Mouse (Mus musculus) neural tube, embryonic 14.5 days (tissue): Measurements from ENCODE around the gene Znrf2. TPM values are rescaled to one million over a fixed set of nuclear protein-coding genes. Genes with fewer than 3 reads are reported as not detected.
"Not testable (repeated sequence)": the region's sequence is repeated elsewhere in the genome, so short reads cannot be mapped to it uniquely, and the experiment has no call there.

ENCODE experiments used
- ATAC-seq: fragments of 200-750 bp; cut with Nextera tagmentation; 2 replicates; pipeline ENCODE4 v1.8.0; 2017; ENCODE audit warnings: low read depth, mild to moderate bottlenecking, moderate TSS enrichment, moderate library complexity
- H3K27ac ChIP-seq: fragments of 300-500 bp; sonication (generic); 2 replicates; pipeline ENCODE4 v1.5.1; 2014; ENCODE audit warnings: low read depth, mild to moderate bottlenecking, control low read depth, low read length, moderate library complexity, mixed read lengths
- H3K27me3 ChIP-seq: fragments of 300-500 bp; sonication (generic); 2 replicates; pipeline ENCODE4 v1.6.1; 2014; ENCODE audit warnings: low read length; ENCODE audit not compliant: control insufficient read depth, insufficient read depth
- H3K36me3 ChIP-seq: fragments of 300-500 bp; sonication (generic); 2 replicates; pipeline ENCODE4 v1.6.1; 2014; ENCODE audit warnings: low read length, mixed read lengths; ENCODE audit not compliant: control insufficient read depth, insufficient read depth
- H3K4me1 ChIP-seq: fragments of 300-500 bp; sonication (generic); 2 replicates; pipeline ENCODE4 v1.6.1; 2014; ENCODE audit warnings: low read length; ENCODE audit not compliant: control insufficient read depth, insufficient read depth
- H3K4me2 ChIP-seq: fragments of 300-500 bp; sonication (generic); 2 replicates; pipeline ENCODE4 v1.6.1; 2014; ENCODE audit warnings: mild to moderate bottlenecking, low read depth, low read length, control low read depth
- H3K4me3 ChIP-seq: fragments of 300-500 bp; sonication (generic); 2 replicates; pipeline ENCODE4 v1.5.1; 2014; ENCODE audit warnings: low read depth, low read length, control low read depth, mixed read lengths
- H3K9ac ChIP-seq: fragments of 300-500 bp; sonication (generic); replicated peaks from 2 replicates; pipeline ENCODE4 v1.6.1; 2014; ENCODE audit warnings: low read depth, mild to moderate bottlenecking, control low read depth, low read length, mixed read lengths
- H3K9me3 ChIP-seq: fragments of 300-500 bp; sonication (generic); 2 replicates; pipeline ENCODE4 v1.6.1; 2016; ENCODE audit warnings: low read length; ENCODE audit not compliant: control insufficient read depth
- WGBS: fragments of 180-500 bp; shearing (Covaris S2); extraction: QIAGEN DNeasy Blood & Tissue Kit; methylation state at CpG from one replicate; pipeline ENCODE4 v1.1.7; 2014; 5-methylcytosine and 5-hydroxymethylcytosine counted together
- polyA plus RNA-seq: library from polyadenylated mRNA; unstranded; fragments of >200 nt; fragmentation: Nextera tagmentation; extraction: Ambion mirVana; gene quantifications from 2 replicates; pipeline ENCODE4 v1.2.1, GENCODE M21; 2014

Gene Znrf2
- polyA plus RNA-seq, 1 experiment from 2014 or later = 8.0 TPM

- Histone ChIP-seq H3K4me3 (peak overlapping the region; percentile 81; the same call in 1 of the 2 replicates), H3K9ac (no peak overlapping the region; the same call in 1 of the 2 replicates), H3K27me3 (no peaks in the 10 kb centered on the region), H3K9me3 (no peaks in the 10 kb centered on the region), H3K36me3 (no peaks in the 10 kb centered on the region), H3K4me2 (peak overlapping the region; percentile 75; the same call in 1 of the 2 replicates), H3K4me1 (peaks cover 23% of the 10 kb centered on the region; the same call in 1 of the 2 replicates), H3K27ac (no peak overlapping the region)
- ATAC-seq = no peak
- 81% methylated on average over 9 of the region's 9 CpGs for WGBS
Measured at GRCm38 (mm10) chr6:54815428-54816130, 1.1 kb upstream of the Znrf2 start.

DNA sequence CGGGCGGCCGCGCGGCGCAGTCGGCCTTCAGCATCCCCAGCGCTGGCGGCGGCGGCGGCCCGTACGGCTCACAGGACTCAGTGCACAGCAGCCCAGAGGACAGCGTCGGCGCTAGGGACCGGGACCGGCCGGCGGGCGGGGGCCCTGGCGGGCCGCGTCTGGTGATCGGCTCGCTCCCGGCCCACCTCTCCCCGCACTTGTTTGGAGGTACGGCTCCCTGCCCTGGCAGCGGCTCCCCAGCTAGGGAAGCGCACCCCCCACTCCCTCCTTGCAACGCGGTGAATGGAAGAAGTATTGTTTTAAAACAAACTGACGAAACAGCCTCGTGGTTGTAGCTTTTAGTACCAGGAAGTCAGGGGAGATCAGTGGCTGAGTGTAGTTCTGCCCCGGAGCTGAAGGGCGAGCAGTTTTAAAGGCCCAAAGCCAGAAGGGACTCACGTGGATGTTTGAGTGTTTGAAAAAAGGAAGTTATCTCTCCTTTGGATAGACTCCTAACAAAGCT, 601 bp downstream of the Znrf2 start:
- Histone ChIP-seq H3K4me2 (peak overlapping the region; percentile 75), H3K27ac (peak overlapping the region; percentile 94), H3K4me1 (peaks cover 23% of the 10 kb centered on the region; the same call in 1 of the 2 replicates), H3K36me3 (no peaks in the 10 kb centered on the region), H3K9ac (peak overlapping the region; percentile 94), H3K27me3 (no peaks in the 10 kb centered on the region), H3K4me3 (peak overlapping the region; percentile 81), H3K9me3 (no peaks in the 10 kb centered on the region)
- 2% methylated on average over 32 of the region's 39 CpGs for WGBS
- peak; percentile 38 for ATAC-seq

DNA sequence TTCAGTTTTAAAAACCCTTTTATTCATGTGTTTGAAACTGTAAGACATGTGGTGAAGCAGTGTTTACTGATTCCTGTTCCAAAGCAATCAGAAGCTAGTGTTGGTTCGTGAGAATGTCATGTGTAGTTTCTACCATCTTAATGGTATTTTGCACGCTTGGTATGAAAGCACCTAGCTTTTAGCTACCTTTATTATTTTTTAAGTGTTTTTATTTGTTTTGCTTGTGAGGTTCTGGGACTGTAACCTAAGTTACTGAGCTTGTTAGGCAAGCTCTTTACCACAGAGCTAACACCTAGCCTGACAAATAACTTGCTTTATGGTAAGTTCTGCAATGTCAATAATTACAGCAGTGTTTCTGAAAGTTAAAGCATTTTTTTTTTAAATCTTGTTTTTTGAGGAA, 1.7 kb downstream of the Znrf2 start:
- Histone ChIP-seq H3K4me1 (peaks cover 23% of the 10 kb centered on the region; the same call in 1 of the 2 replicates), H3K9me3 (no peaks in the 10 kb centered on the region), H3K9ac (no peak overlapping the region), H3K36me3 (no peaks in the 10 kb centered on the region), H3K27ac (no peak overlapping the region), H3K4me3 (peak overlapping the region; percentile 81; the same call in 1 of the 2 replicates), H3K27me3 (no peaks in the 10 kb centered on the region), H3K4me2 (peak overlapping the region; percentile 75)
- ATAC-seq = no peak
- 46% methylated on average over 2 of the region's 2 CpGs for WGBS

GRCm38 (mm10) chr6:54819272-54819671, 2.6 kb downstream of the Znrf2 start:
- Histone ChIP-seq H3K9me3 (no peaks in the 10 kb centered on the region), H3K27me3 (no peaks in the 10 kb centered on the region), H3K4me3 (no peak overlapping the region), H3K36me3 (no peaks in the 10 kb centered on the region), H3K9ac (no peak overlapping the region), H3K4me1 (peaks cover 23% of the 10 kb centered on the region; the same call in 1 of the 2 replicates), H3K4me2 (no peak overlapping the region), H3K27ac (no peak overlapping the region)
- WGBS = 45% methylated on average over 4 of the region's 4 CpGs
- no peak for ATAC-seq

GRCm38 (mm10) chr6:54819746-54820145, 3.0 kb downstream of the Znrf2 start:
- no peak for ATAC-seq
- Histone ChIP-seq H3K27ac (no peak overlapping the region), H3K4me2 (no peak overlapping the region), H3K27me3 (no peaks in the 10 kb centered on the region), H3K36me3 (no peaks in the 10 kb centered on the region), H3K9ac (no peak overlapping the region), H3K4me3 (no peak overlapping the region), H3K4me1 (peaks cover 23% of the 10 kb centered on the region; the same call in 1 of the 2 replicates), H3K9me3 (no peaks in the 10 kb centered on the region)
- WGBS = 72% methylated on average over 3 of the region's 3 CpGs

- Histone ChIP-seq H3K27ac (no peak overlapping the region), H3K4me1 (0 out of 2 replicates have a peak, but pooled peaks cover 18% of the 10 kb centered on the region), H3K36me3 (no peaks in the 10 kb centered on the region), H3K9me3 (no peaks in the 10 kb centered on the region), H3K4me2 (no peak overlapping the region), H3K4me3 (no peak overlapping the region), H3K9ac (no peak overlapping the region), H3K27me3 (no peaks in the 10 kb centered on the region)
- ATAC-seq = no peak
- 90% methylated on average over 4 of the region's 4 CpGs for WGBS
Measured at GRCm38 (mm10) chr6:54822348-54822747, 5.6 kb downstream of the Znrf2 start.

DNA sequence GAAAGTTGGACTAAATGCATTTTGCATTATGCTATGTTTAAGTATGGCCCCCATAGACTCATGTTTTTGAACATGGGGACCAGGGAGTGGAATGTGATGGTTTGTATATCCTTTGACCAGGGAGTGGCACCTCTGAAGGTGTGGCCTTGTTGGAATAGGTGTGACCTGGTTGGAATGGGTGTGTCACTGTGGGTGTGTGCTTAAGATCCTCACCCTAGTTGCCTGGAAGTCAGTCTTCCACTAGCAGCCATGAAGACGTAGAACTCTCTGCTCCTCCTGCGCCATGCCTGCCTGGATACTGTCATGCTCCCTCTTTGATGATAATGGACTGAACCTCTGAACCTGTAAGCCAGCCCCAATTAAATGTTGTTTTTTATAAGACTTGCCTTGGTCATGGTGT, 7.8 kb downstream of the Znrf2 start:
- H3K4me3 ChIP-seq, H3K4me1 ChIP-seq, H3K27ac ChIP-seq, H3K36me3 ChIP-seq, ATAC-seq, H3K9me3 ChIP-seq, H3K4me2 ChIP-seq, H3K27me3 ChIP-seq, H3K9ac ChIP-seq: not testable (repeated sequence)
- WGBS = 98% methylated on average over 2 of the region's 2 CpGs

- Histone ChIP-seq H3K27me3 (no peaks in the 10 kb centered on the region), H3K4me2 (no peak overlapping the region), H3K36me3 (no peaks in the 10 kb centered on the region), H3K9ac (no peak overlapping the region), H3K27ac (no peak overlapping the region), H3K4me1 (no peaks in the 10 kb centered on the region), H3K9me3 (no peaks in the 10 kb centered on the region), H3K4me3 (no peak overlapping the region)
- WGBS = 82% methylated on average over 5 of the region's 5 CpGs
- no peak for ATAC-seq
Measured at GRCm38 (mm10) chr6:54827481-54827880, 10.8 kb downstream of the Znrf2 start.

GRCm38 (mm10) chr6:54828274-54828673, 11.6 kb downstream of the Znrf2 start:
- 92% methylated on average over 1 of the region's 1 CpGs for WGBS
- ATAC-seq = no peak
- H3K27me3 ChIP-seq = no peaks in the 10 kb centered on the region
- H3K36me3 ChIP-seq = no peaks in the 10 kb centered on the region
- H3K9me3 ChIP-seq = no peaks in the 10 kb centered on the region
- no peak overlapping the region for H3K27ac ChIP-seq
- H3K4me1 ChIP-seq = no peaks in the 10 kb centered on the region
- H3K9ac ChIP-seq = no peak overlapping the region
- H3K4me3 ChIP-seq = no peak overlapping the region
- H3K4me2 ChIP-seq = no peak overlapping the region
